Mouse (Mus musculus) embryonic fibroblast, embryonic 13.5 days (primary cell): ENCODE data around the gene Lonp1. TPM values are rescaled to one million over a fixed set of nuclear protein-coding genes. Genes with fewer than 3 reads are reported as not detected.

Source experiments
- H3K27ac ChIP-seq: 2 replicates; pipeline ENCODE4 v1.5.1; 2012; ENCODE audit warnings: low read length, control low read depth, inconsistent platforms; ENCODE audit not compliant: insufficient read depth
- H3K4me1 ChIP-seq: 2 replicates; pipeline ENCODE4 v1.6.1; 2011; ENCODE audit warnings: low read length; ENCODE audit not compliant: control insufficient read depth, insufficient read depth
- H3K4me3 ChIP-seq: 2 replicates; pipeline ENCODE4 v1.5.1; 2011; ENCODE audit warnings: mild to moderate bottlenecking, control low read depth, low read length; ENCODE audit not compliant: insufficient read depth
- CTCF ChIP-seq: IDR thresholded peaks from 2 replicates; pipeline ENCODE4 v1.5.1; 2011; ENCODE audit warnings: mild to moderate bottlenecking, control low read depth, low read length, moderate library complexity, borderline replicate concordance; ENCODE audit not compliant: insufficient read depth
- POLR2A ChIP-seq: IDR thresholded peaks from 2 replicates; pipeline ENCODE4 v1.6.1; 2011; ENCODE audit warnings: low read depth, mild to moderate bottlenecking, control low read depth, low read length, moderate library complexity
- polyA plus RNA-seq: library from polyadenylated mRNA; stranded (reverse); fragments of >200 nt; gene quantifications from 2 replicates; pipeline ENCODE4 v1.2.4, GENCODE M21; 2011; ENCODE audit warnings: low read depth; ENCODE audit not compliant: missing spikeins, insufficient read length

Lonp1 gene
- polyA plus RNA-seq, 1 experiment = 91.7 TPM

DNA sequence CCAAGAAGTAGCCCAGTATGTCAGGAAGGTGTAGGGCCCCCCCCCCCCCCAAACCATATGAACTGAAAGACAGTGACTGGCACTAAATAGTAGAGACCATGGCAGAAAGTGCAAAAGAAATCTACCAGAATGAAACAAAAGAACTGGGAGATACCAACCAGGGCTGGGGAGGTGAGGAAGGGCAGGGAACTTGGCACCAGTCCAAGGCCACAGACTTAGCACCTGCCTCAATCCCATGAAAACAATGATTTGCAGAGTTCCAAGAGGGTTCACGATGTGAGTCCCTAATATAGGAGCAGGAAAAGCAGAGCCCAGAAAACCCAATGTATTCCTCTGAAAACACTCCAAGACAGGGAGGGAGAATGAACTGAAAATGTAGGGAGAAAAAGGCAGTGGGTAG lies 54.5 kb downstream of the Lonp1 start:
- TF ChIP-seq POLR2A (no peak), CTCF (no peak)
- Histone ChIP-seq H3K4me3 (no peak overlapping the region), H3K27ac (no peak overlapping the region), H3K4me1 (no peaks in the 10 kb centered on the region)

DNA sequence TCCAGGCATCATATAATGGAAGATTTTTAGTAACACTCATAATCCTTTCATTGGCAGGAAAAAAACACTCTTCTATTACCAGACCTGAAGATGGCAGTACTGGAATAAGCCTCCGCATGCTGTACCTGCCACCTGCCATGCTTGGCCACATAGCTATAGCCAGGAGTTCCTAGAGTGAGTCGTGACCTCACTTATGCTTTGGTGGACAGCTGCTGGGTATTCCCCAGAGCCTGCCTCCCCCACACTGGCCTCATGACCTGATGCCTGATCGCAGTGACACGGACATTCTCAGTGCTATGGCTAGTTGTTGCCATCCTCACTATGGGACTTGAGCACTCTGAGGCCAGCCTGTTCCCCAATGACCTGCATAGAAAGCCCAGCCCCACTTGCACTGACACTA lies 56.4 kb downstream of the Lonp1 start:
- Histone ChIP-seq H3K4me3 (no peak overlapping the region), H3K27ac (no peak overlapping the region), H3K4me1 (no peaks in the 10 kb centered on the region)
- no peak for TF ChIP-seq POLR2A
- no peak for TF ChIP-seq CTCF

DNA sequence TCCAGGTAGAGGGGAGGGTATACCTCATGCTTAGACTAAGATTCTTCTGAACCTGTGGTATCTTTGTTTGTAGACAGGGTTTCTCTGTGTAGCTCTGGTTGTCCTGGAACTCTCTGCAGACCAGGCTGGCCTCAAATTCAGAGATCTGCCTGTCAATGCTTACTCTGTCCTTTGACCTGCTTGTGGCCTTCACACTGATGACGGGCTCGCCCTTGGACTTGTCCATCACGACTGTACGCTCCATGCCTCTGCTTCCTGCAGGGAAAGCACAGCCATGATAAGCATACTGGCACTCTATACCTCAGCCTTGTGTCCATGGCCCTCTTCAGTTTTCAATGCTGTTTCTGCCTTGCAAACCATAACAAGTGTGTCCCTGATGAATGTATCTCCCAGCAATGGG lies 59.3 kb downstream of the Lonp1 start:
- Histone ChIP-seq H3K27ac (no peak overlapping the region), H3K4me3 (no peak overlapping the region), H3K4me1 (no peaks in the 10 kb centered on the region)
- TF ChIP-seq CTCF (no peak), POLR2A (no peak)

- Histone ChIP-seq H3K27ac (no peak overlapping the region), H3K4me3 (no peak overlapping the region), H3K4me1 (no peaks in the 10 kb centered on the region)
- TF ChIP-seq CTCF (no peak), POLR2A (no peak)
Measured at GRCm38 (mm10) chr17:56566918-56567317, 59.8 kb downstream of the Lonp1 start.

GRCm38 (mm10) chr17:56566293-56566692 lies 60.4 kb downstream of the Lonp1 start:
- no peak for TF ChIP-seq POLR2A
- H3K4me1 ChIP-seq = no peaks in the 10 kb centered on the region
- no peak overlapping the region for H3K4me3 ChIP-seq
- H3K27ac ChIP-seq = no peak overlapping the region

Other genes starting within 250 kb of the Lonp1 start
- 177 and 208 TPM in 2 replicates for gene Ptprs, start 150.4 kb downstream of the Lonp1 start, polyA plus RNA-seq
- gene Znrf4, start 114.5 kb downstream of the Lonp1 start, polyA plus RNA-seq = not detected in 2 replicates
- gene Gm20219, start 72.5 kb downstream of the Lonp1 start, polyA plus RNA-seq = 0.38 and 0.54 TPM in 2 replicates
- gene Safb2, start 42.3 kb downstream of the Lonp1 start, polyA plus RNA-seq = 58.1 and 60.9 TPM in 2 replicates
- 67.2 and 76.1 TPM in 2 replicates for gene Safb, start 42.1 kb downstream of the Lonp1 start, polyA plus RNA-seq
- gene 2410015M20Rik, start 17.1 kb downstream of the Lonp1 start, polyA plus RNA-seq = 134 and 146 TPM in 2 replicates
- gene Rpl36, start 13.5 kb downstream of the Lonp1 start, polyA plus RNA-seq = 200 and 331 TPM in 2 replicates
- 0.38 and 0.56 TPM in 2 replicates for gene Catsperd, start 1.3 kb upstream of the Lonp1 start, polyA plus RNA-seq
- 42.3 and 45.7 TPM in 2 replicates for gene Ranbp3, start 46.4 kb upstream of the Lonp1 start, polyA plus RNA-seq
- gene Ndufa11, start 90.9 kb upstream of the Lonp1 start, polyA plus RNA-seq = 114 and 127 TPM in 2 replicates
- 15.0 and 15.1 TPM in 2 replicates for gene Vmac, start 91.1 kb upstream of the Lonp1 start, polyA plus RNA-seq
- not detected in 2 replicates for gene Nrtn, start 130.6 kb upstream of the Lonp1 start, polyA plus RNA-seq
- 17.4 and 17.6 TPM in 2 replicates for gene Dus3l, start 137.9 kb upstream of the Lonp1 start, polyA plus RNA-seq
- gene Prr22, start 143.4 kb upstream of the Lonp1 start, polyA plus RNA-seq = not detected in 2 replicates
- 0.70 and 0.86 TPM in 2 replicates for gene Rfx2, start 204.1 kb upstream of the Lonp1 start, polyA plus RNA-seq
- not detected in 2 replicates for gene Acsbg2, start 247.6 kb upstream of the Lonp1 start, polyA plus RNA-seq
- gene 1700061G19Rik, start 248.6 kb upstream of the Lonp1 start, polyA plus RNA-seq = not detected in 2 replicates